Mouse (Mus musculus) liver, postnatal 0 days (tissue): Measurements from ENCODE around the gene Zdhhc1.

ENCODE experiments used
- CTCF ChIP-seq: sonication (generic); IDR thresholded peaks from 2 replicates; pipeline ENCODE4 v1.5.1; 2016; ENCODE audit warnings: antibody characterized with exemption, low read depth
- EP300 ChIP-seq: IDR thresholded peaks from 2 replicates; pipeline ENCODE4 v1.6.1; 2016; ENCODE audit warnings: antibody characterized with exemption, low read depth, mild to moderate bottlenecking

DNA sequence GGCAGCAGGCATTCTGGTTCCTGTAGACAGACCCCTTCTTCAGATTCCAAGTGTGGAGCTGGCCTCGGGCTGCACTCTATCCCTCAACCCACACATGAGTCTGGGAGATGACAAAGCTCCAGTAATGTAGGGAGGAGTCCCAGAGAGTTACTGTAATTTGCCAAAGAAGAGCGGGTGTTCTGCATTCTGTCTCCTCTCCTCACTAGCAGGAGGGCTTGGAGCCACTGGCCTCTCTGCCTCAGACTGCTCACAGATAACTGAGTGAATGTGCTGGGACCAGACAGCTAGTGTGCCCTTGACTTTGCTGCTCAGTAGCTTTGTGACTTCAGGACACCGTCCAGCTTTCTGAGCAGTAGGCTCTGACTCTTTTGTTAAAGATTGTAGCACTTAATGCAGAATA lies 18.9 kb downstream of the Zdhhc1 start:
- TF ChIP-seq CTCF (no peak), EP300 (no peak)
